Mouse (Mus musculus) cortical plate, adult 2 months (tissue): Measurements from ENCODE around the gene Otor. TPM values are rescaled to one million over a fixed set of nuclear protein-coding genes. Genes with fewer than 3 reads are reported as not detected.

Experiments
- H3K27ac ChIP-seq: fragments of 200-500 bp; 2 replicates; pipeline ENCODE4 v1.5.1; 2012; ENCODE audit warnings: low read length, control low read depth, inconsistent platforms; ENCODE audit not compliant: insufficient read depth
- H3K4me1 ChIP-seq: fragments of 200-500 bp; 2 replicates; pipeline ENCODE4 v1.6.1; 2011; ENCODE audit warnings: low read length; ENCODE audit not compliant: control insufficient read depth, insufficient read depth
- H3K4me3 ChIP-seq: fragments of 200-500 bp; 2 replicates; pipeline ENCODE4 v1.5.1; 2011; ENCODE audit warnings: mild to moderate bottlenecking, low read length, control low read depth; ENCODE audit not compliant: insufficient read depth
- CTCF ChIP-seq: fragments of 200-500 bp; IDR thresholded peaks from 2 replicates; pipeline ENCODE4 v1.5.1; 2011; ENCODE audit warnings: mild to moderate bottlenecking, control low read depth, low read length; ENCODE audit not compliant: insufficient read depth; ENCODE audit errors: extremely low read depth
- POLR2A ChIP-seq: fragments of 200-500 bp; IDR thresholded peaks from 2 replicates; pipeline ENCODE4 v1.6.1; 2011; ENCODE audit warnings: mild to moderate bottlenecking, low read length, control low read depth; ENCODE audit not compliant: insufficient read depth; ENCODE audit errors: extremely low read depth
- polyA plus RNA-seq: library from polyadenylated mRNA; depleted of rRNA; stranded (reverse); fragments of >200 nt; gene quantifications from 2 replicates; pipeline ENCODE4 v1.2.3, GENCODE M21; 2012; rRNA removed

Otor gene
- polyA plus RNA-seq, 1 experiment, result not detected

- TF ChIP-seq POLR2A, result no peak
- peak; percentile 38; the same call in 1 of the 2 replicates for TF ChIP-seq CTCF
- H3K4me3 ChIP-seq, result no peak overlapping the region
- no peak overlapping the region for H3K27ac ChIP-seq
- peaks cover 5% of the 10 kb centered on the region for H3K4me1 ChIP-seq
Measured at GRCm38 (mm10) chr2:143117453-143117852, 39.2 kb downstream of the Otor start.

GRCm38 (mm10) chr2:143118221-143118620 lies 39.9 kb downstream of the Otor start:
- no peak overlapping the region for H3K27ac ChIP-seq
- TF ChIP-seq CTCF (no peak), POLR2A (no peak)
- H3K4me1 ChIP-seq, result peaks cover 5% of the 10 kb centered on the region
- no peak overlapping the region for H3K4me3 ChIP-seq

- Histone ChIP-seq H3K4me3 (no peak overlapping the region), H3K4me1 (peaks cover 5% of the 10 kb centered on the region; the same call in 1 of the 2 replicates), H3K27ac (no peak overlapping the region)
- TF ChIP-seq CTCF, result no peak
- TF ChIP-seq POLR2A, result no peak
Measured at GRCm38 (mm10) chr2:143131098-143131646, 52.9 kb downstream of the Otor start.

Other genes starting within 250 kb of the Otor start
- 8.1 and 9.7 TPM in 2 replicates for gene Kif16b, start 176.9 kb upstream of the Otor start, polyA plus RNA-seq
- 28.3 and 30.0 TPM in 2 replicates for gene Snrpb2, start 15.4 kb upstream of the Otor start, polyA plus RNA-seq